Mouse (Mus musculus) heart, embryonic 15.5 days (tissue): ENCODE data around the gene Fez2. TPM values are rescaled to one million over a fixed set of nuclear protein-coding genes. Genes with fewer than 3 reads are reported as not detected.

Source experiments
- polyA plus RNA-seq: library from polyadenylated mRNA; unstranded; fragments of >200 nt; fragmentation: Nextera tagmentation; extraction: Ambion mirVana; gene quantifications from 2 replicates; pipeline ENCODE4 v1.2.1, GENCODE M21; 2015

Gene Fez2
- polyA plus RNA-seq, 1 experiment from 2014 or later = 51.4 TPM

Other genes starting within 250 kb of the Fez2 start
- 2.5 and 3.2 TPM in 2 replicates for gene Crim1, start 217.9 kb downstream of the Fez2 start, polyA plus RNA-seq
- gene Vit, start 89.9 kb upstream of the Fez2 start, polyA plus RNA-seq = 0.16 and 0.39 TPM in 2 replicates